Mouse (Mus musculus) liver, embryonic 18 days (tissue): ENCODE results near the gene Fthl17a. TPM values are rescaled to one million over a fixed set of nuclear protein-coding genes. Genes with fewer than 3 reads are reported as not detected.

ENCODE experiments used
- polyA plus RNA-seq: library from polyadenylated mRNA; depleted of rRNA; stranded (reverse); fragments of >200 nt; gene quantifications from 2 replicates; pipeline ENCODE4 v1.2.3, GENCODE M21; 2012; rRNA removed

Fthl17a gene
- not detected in 2 replicates for polyA plus RNA-seq

GRCm38 (mm10) chrX:85249379-85249778 is at the start of gene Fthl17a:
Gene Fthl17a, plus strand, starts transcription at chrX:85249679.

